Mouse (Mus musculus) megakaryocyte, embryonic 14.5 days (primary cell): ENCODE measurements around the gene Ncan. TPM values are rescaled to one million over a fixed set of nuclear protein-coding genes. Genes with fewer than 3 reads are reported as not detected.

Experiments used
- H3K27me3 ChIP-seq: replicated peaks from 2 replicates; pipeline ENCODE3; 2012; ENCODE audit warnings: inconsistent platforms
- H3K36me3 ChIP-seq: replicated peaks from 2 replicates; pipeline ENCODE3; 2012; ENCODE audit warnings: low read length, inconsistent platforms, mixed read lengths
- H3K4me1 ChIP-seq: 2 replicates; pipeline ENCODE4 v1.6.1; 2012; ENCODE audit warnings: inconsistent platforms
- H3K4me3 ChIP-seq: replicated peaks from 2 replicates; pipeline ENCODE3; 2012; ENCODE audit warnings: moderate library complexity, mild to moderate bottlenecking, inconsistent platforms
- H3K9me3 ChIP-seq: 2 replicates; pipeline ENCODE4 v1.6.1; 2012; ENCODE audit warnings: inconsistent platforms
- FLI1 ChIP-seq: IDR thresholded peaks from 2 replicates; pipeline ENCODE4 v1.6.1; 2012; ENCODE audit warnings: low read length, inconsistent platforms, mixed read lengths
- GATA1 ChIP-seq: IDR thresholded peaks from 3 replicates; pipeline ENCODE4 v1.6.1; 2012; ENCODE audit warnings: mixed read lengths, low read length, inconsistent platforms, borderline replicate concordance
- polyA plus RNA-seq: library from polyadenylated mRNA; stranded (reverse); fragments of >175 nt; gene quantifications from 2 replicates; pipeline ENCODE4 v1.2.3, GENCODE M21; 2012; ENCODE audit warnings: low replicate concordance; ENCODE audit not compliant: insufficient read depth

Gene Ncan
- polyA plus RNA-seq, result not detected in 2 replicates

- Histone ChIP-seq H3K27me3 (peaks cover 85% of the 10 kb centered on the region), H3K36me3 (no peaks in the 10 kb centered on the region), H3K4me1 (peaks cover 7% of the 10 kb centered on the region; the same call in 1 of the 2 replicates), H3K4me3 (no peak within 1 kb of the TSS), H3K9me3 (no peaks in the 10 kb centered on the region)
- TF ChIP-seq FLI1, result no peak
- TF ChIP-seq GATA1, result no peak
Observed at GRCm38 (mm10) chr8:70120667-70121066, at the start of gene Ncan. Gene Ncan, minus strand, starts transcription at chr8:70120873.

GRCm38 (mm10) chr8:70170116-70170515, 49.4 kb upstream of the Ncan start:
- Histone ChIP-seq H3K9me3 (no peaks in the 10 kb centered on the region), H3K36me3 (peaks cover 9% of the 10 kb centered on the region), H3K27me3 (peaks cover 26% of the 10 kb centered on the region), H3K4me3 (no peak overlapping the region), H3K4me1 (peaks cover 62% of the 10 kb centered on the region)
- TF ChIP-seq GATA1 (no peak), FLI1 (no peak)

DNA sequence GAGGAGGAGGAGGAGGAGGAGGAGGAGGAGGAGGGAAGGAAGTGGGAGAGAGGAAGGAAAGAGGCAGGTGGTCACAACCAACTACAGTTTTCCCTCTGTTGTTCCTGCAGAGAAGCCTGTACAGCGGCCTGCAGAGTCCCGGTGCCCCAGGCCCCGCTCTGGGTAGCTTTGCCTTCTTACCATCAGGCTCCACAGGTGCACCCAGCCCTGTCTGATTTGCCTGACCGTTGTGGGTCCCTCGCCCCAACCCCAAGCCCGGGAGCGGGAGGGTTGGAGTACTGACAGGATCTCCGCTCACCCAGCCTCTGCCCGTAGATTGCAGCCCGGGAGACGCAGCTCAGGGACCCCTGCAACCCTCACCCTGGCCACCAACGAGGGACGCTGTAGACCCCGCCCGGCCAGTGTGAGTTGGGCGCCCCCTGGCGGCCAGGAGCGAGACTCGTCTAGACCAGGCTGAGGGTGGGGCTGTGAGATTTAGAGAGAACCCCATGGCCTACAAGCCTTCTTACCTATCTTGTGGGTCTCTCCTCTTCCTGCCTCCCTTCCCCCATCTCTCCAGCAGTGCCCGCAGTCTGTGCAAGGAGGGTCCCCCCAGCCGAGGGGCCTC, 45.9 kb upstream of the Ncan start:
- peak overlapping the region; percentile 87 for H3K4me3 ChIP-seq
- H3K36me3 ChIP-seq, result no peaks in the 10 kb centered on the region
- peaks cover 50% of the 10 kb centered on the region for H3K27me3 ChIP-seq
- H3K4me1 ChIP-seq, result peaks cover 35% of the 10 kb centered on the region
- TF ChIP-seq GATA1 (no peak), FLI1 (no peak)
- H3K9me3 ChIP-seq, result no peaks in the 10 kb centered on the region

GRCm38 (mm10) chr8:70163316-70163715, 42.6 kb upstream of the Ncan start:
- peaks cover 33% of the 10 kb centered on the region for H3K4me1 ChIP-seq
- no peak for TF ChIP-seq FLI1
- TF ChIP-seq GATA1, result no peak
- peaks cover 72% of the 10 kb centered on the region for H3K27me3 ChIP-seq
- H3K36me3 ChIP-seq, result no peaks in the 10 kb centered on the region
- H3K4me3 ChIP-seq, result no peak overlapping the region
- H3K9me3 ChIP-seq, result no peaks in the 10 kb centered on the region

DNA sequence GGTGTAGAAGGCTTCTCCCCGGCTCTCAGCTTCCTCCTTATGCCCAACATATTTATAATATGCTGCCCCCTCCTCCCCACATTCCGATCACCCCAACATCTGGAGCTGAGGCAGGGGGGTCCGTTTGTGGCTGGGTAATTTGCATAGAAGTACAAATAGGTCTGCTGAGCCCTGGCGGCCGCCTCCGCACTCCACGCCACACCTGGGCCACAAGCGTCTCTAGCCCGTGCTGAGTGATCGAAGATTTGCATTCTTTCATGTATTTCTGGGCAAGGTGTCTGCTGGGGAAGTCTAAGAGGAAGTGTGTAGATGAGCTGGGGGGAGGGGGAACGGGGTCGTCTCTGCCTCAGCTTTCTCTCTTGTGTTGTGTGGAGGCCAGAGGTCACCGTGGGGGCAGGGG, 39.3 kb upstream of the Ncan start:
- Histone ChIP-seq H3K9me3 (no peaks in the 10 kb centered on the region), H3K4me3 (no peak overlapping the region), H3K36me3 (no peaks in the 10 kb centered on the region), H3K4me1 (peaks cover 29% of the 10 kb centered on the region), H3K27me3 (peaks cover 73% of the 10 kb centered on the region)
- TF ChIP-seq FLI1 (no peak), GATA1 (no peak)

GRCm38 (mm10) chr8:70159211-70159610, 38.5 kb upstream of the Ncan start:
- no peak for TF ChIP-seq FLI1
- TF ChIP-seq GATA1, result no peak
- no peaks in the 10 kb centered on the region for H3K9me3 ChIP-seq
- peaks cover 73% of the 10 kb centered on the region for H3K27me3 ChIP-seq
- H3K4me3 ChIP-seq, result no peak overlapping the region
- peaks cover 29% of the 10 kb centered on the region for H3K4me1 ChIP-seq
- no peaks in the 10 kb centered on the region for H3K36me3 ChIP-seq

GRCm38 (mm10) chr8:70158069-70158853, 37.6 kb upstream of the Ncan start:
- H3K36me3 ChIP-seq, result no peaks in the 10 kb centered on the region
- peaks cover 25% of the 10 kb centered on the region for H3K4me1 ChIP-seq
- TF ChIP-seq GATA1 (no peak), FLI1 (no peak)
- H3K4me3 ChIP-seq, result peak overlapping the region; percentile 92
- H3K27me3 ChIP-seq, result peaks cover 64% of the 10 kb centered on the region
- no peaks in the 10 kb centered on the region for H3K9me3 ChIP-seq

DNA sequence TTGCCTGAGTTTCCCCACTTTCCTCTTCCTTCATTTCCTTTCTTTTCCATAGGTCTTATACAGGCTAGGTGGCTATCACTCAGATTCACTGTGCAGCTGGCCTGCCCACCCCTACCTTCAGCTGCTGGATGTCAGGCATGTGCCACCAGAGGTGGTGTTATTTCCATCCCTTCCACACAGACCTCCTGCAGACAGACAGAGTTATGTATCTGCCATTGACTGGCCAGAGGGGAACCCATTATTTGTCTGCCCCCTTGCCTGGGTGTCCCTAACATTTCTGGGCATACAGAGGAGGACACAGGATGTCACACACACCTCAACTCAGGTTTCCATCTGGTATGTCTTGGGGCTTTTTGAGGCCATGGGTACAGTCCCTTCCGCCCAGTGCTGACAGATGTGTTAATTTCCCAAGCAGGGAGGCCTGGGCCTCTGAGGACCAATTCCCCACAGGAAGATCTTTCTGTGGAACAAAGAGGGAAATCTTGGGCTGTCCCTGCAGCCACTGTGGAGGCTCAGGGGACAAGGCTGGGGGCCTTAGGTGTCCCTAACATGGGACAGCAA, 36.6 kb upstream of the Ncan start:
- Histone ChIP-seq H3K9me3 (no peaks in the 10 kb centered on the region), H3K27me3 (peaks cover 59% of the 10 kb centered on the region), H3K4me3 (no peak overlapping the region), H3K36me3 (no peaks in the 10 kb centered on the region), H3K4me1 (peaks cover 34% of the 10 kb centered on the region)
- TF ChIP-seq FLI1 (no peak), GATA1 (no peak)

- peaks cover 37% of the 10 kb centered on the region for H3K4me1 ChIP-seq
- TF ChIP-seq FLI1 (no peak), GATA1 (no peak)
Observed at GRCm38 (mm10) chr8:70152537-70153257, 32.0 kb upstream of the Ncan start.

More at GRCm38 (mm10) chr8:70152537-70153257, 32.0 kb upstream of the Ncan start:
- Histone ChIP-seq H3K4me3 (peak overlapping the region; percentile 80), H3K36me3 (peaks cover 17% of the 10 kb centered on the region), H3K27me3 (peaks cover 28% of the 10 kb centered on the region), H3K9me3 (no peaks in the 10 kb centered on the region)
